Mouse (Mus musculus) ES-E14 (cell line): ENCODE data around the gene B4galt3. TPM values are rescaled to one million over a fixed set of nuclear protein-coding genes. Genes with fewer than 3 reads are reported as not detected.

ENCODE experiments used
- DNase-seq: peaks from one replicate; pipeline ENCODE4 v3.0.0-alpha.2; 2013; ENCODE audit warnings: low read depth, low spot score
- H3K27ac ChIP-seq: 2 replicates; pipeline ENCODE4 v1.5.1; 2012; ENCODE audit warnings: low read depth, mild to moderate bottlenecking, low read length, moderate library complexity, mixed read lengths; ENCODE audit not compliant: poor library complexity, insufficient read depth, severe bottlenecking
- H3K36me3 ChIP-seq: 2 replicates; pipeline ENCODE4 v1.6.1; 2012; ENCODE audit warnings: mild to moderate bottlenecking, low read length, moderate library complexity, mixed read lengths; ENCODE audit not compliant: control insufficient read depth, poor library complexity, insufficient read depth, severe bottlenecking
- H3K4me1 ChIP-seq, 2 experiments: fragments of 150-350 bp in 1 of 2; sonication (generic) in 1 of 2; 2 replicates each; pipeline ENCODE4 v1.6.1; 2012; ENCODE audit warnings: low read length in 2 of 2, mild to moderate bottlenecking in 1 of 2, mixed read lengths in 1 of 2; ENCODE audit not compliant: control insufficient read depth in 2 of 2, insufficient read depth in 2 of 2, poor library complexity in 1 of 2
- H3K4me3 ChIP-seq, 2 experiments: fragments of 150-350 bp in 1 of 2; sonication (generic) in 1 of 2; 2 replicates each; pipeline ENCODE4 v1.5.1; 2012; ENCODE audit warnings: low read length in 2 of 2, low read depth in 1 of 2, mild to moderate bottlenecking in 1 of 2, mixed read lengths in 1 of 2; ENCODE audit not compliant: insufficient read depth in 1 of 2, poor library complexity in 1 of 2, severe bottlenecking in 1 of 2
- H3K9ac ChIP-seq: 2 replicates; pipeline ENCODE4 v1.6.1; 2012; ENCODE audit warnings: low read depth, mild to moderate bottlenecking, low read length, mixed read lengths; ENCODE audit not compliant: poor library complexity, insufficient read depth, severe bottlenecking
- H3K9me3 ChIP-seq: fragments of 150-350 bp; sonication (generic); 2 replicates; pipeline ENCODE4 v1.6.1; 2012; ENCODE audit warnings: low read depth, mild to moderate bottlenecking, low read length; ENCODE audit not compliant: control insufficient read depth, insufficient read depth
- CHD2 ChIP-seq: IDR thresholded peaks from 2 replicates; pipeline ENCODE4 v1.6.1; 2014; ENCODE audit warnings: mild to moderate bottlenecking, low read depth, low read length, inconsistent platforms
- HCFC1 ChIP-seq: IDR thresholded peaks from 2 replicates; pipeline ENCODE4 v1.6.1; 2012; ENCODE audit warnings: low read length, inconsistent platforms, borderline replicate concordance; ENCODE audit not compliant: insufficient read depth
- MAFK ChIP-seq: IDR thresholded peaks from 2 replicates; pipeline ENCODE4 v1.6.1; 2014; ENCODE audit warnings: mild to moderate bottlenecking, low read depth, low read length, inconsistent platforms; ENCODE audit not compliant: insufficient read depth
- ZC3H11A ChIP-seq: IDR thresholded peaks from 2 replicates; pipeline ENCODE4 v1.6.1; 2012; ENCODE audit warnings: low read depth, mild to moderate bottlenecking, inconsistent platforms, low read length, borderline replicate concordance
- ZNF384 ChIP-seq: IDR thresholded peaks from 2 replicates; pipeline ENCODE4 v1.6.1; 2012; ENCODE audit warnings: low read depth, low read length, inconsistent platforms
- in situ Hi-C, 2 experiments: fragments of 600-800 bp; cut with MboI; formaldehyde crosslinking; loops; one replicate each; pipeline ENCODE4 v1.15.1; 2025; ENCODE audit warnings: low sequenced_read_pairs in 2 of 2, inconsistent platforms in 1 of 2; ENCODE audit not compliant: unreplicated experiment in 2 of 2
- total RNA-seq: library from RNA; depleted of rRNA; stranded (reverse); fragments of 300-350 nt; gene quantifications from 2 replicates; pipeline ENCODE4 v1.2.3, GENCODE M21; 2012

Gene B4galt3
- total RNA-seq, 1 experiment = 35.8 TPM

DNA sequence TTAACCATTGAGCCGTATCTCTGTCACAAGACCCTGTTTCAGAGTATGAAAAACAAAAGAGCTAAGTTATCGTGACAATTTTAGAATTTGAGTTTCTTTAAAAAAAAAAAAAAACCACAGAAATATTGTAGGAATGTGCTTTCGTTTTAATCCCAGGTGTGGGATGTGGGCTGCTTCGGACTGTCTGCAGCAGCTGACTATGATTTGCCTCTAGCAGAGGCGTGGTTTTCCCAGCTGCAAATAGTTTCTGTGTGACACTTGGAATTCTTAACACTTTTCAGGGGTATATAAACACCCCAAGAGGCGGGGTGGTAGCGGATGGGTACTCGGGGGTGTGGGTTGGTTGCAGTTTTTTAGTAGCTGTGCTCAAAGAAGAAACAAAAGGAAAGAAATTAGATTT is 24.8 kb upstream of the B4galt3 start:
- TF ChIP-seq ZC3H11A (no peak), MAFK (no peak)
- peaks cover 8% of the 10 kb centered on the region for H3K36me3 ChIP-seq
- in situ Hi-C loops = loop anchor here (10.0 to 25.0 kb wide), 2 partner anchors 131 to 358 kb away; partner anchors contain the start of genes Cfap126 (in 1 of the 2), Dusp12 (in 1 of the 2) and Gm26620 (in 1 of the 2)
- peaks cover 7 to 18% of the 10 kb centered on the region in 2 experiments for H3K4me1 ChIP-seq
- H3K4me3 ChIP-seq = no peak overlapping the region
- H3K27ac ChIP-seq = no peak overlapping the region
- H3K9ac ChIP-seq = no peak overlapping the region
- H3K9me3 ChIP-seq = no peaks in the 10 kb centered on the region
- DNase-seq = no peak

DNA sequence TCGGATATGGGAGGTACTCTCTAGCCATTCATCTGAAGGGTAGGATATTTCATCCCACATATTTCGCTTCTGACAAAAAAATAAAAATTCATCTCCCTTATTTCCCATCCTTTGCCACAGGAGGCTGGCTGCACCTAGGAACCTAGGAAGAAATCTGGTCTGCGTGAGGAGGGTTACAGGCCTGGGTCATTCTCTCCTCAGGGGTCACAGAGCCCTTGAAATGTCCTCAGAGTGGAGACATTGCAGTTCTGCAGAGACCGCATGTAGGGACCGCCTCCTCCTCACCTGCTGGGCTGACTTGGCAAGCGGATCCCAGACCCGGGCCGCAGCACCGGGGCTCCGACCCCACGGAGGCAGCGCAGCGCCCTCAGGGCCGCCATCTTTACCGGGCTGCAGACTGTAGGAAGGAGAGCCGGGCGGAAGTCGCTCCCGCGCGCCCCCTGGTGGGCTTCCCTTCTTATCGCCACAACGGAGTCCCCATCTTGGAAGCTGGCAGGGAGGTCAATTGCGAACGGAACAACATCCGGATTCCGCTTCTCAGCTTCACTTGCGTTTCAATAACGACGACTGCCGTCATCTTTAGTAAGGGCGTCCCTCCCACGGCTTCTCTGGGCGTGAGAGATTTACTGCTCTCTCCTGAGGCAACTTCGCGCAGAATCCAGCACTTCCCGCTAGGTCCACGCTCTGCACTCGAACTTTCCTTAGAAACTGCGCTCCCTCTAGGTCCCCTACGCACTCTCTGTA is 23.2 kb upstream of the B4galt3 start:
- TF ChIP-seq CHD2 (0 out of 2 replicates have a peak, but pooled peaks have one; percentile 36), MAFK (no peak), HCFC1 (peak; percentile 91)
- H3K4me1 ChIP-seq = peaks cover 7 to 20% of the 10 kb centered on the region in 2 experiments
- in situ Hi-C loops = loop anchor here (10.0 to 25.0 kb wide), 2 partner anchors 132 to 360 kb away; partner anchors contain the start of genes Cfap126 (in 1 of the 2), Dusp12 (in 1 of the 2) and Gm26620 (in 1 of the 2)

DNA sequence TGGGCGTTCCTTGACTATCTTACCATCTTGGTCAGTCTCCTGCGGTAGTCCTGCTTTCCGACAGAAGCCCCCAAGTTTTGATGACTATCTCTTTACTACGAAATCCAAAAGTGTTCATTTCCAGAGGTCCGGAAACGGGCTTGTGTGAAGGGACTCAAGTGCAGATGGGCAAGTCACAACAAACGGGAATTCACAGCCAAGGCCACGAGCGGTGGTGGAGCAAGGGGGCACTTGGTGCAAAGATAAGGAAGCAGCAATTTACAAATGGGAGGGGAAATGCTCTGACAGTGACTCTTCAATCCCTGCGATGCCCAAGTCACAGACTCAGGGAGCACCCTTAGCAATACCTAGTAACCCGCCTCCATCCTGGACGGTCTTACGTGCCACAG is 22.7 kb upstream of the B4galt3 start:
- no peak for DNase-seq
- no peak for TF ChIP-seq ZNF384
- H3K36me3 ChIP-seq = 0 out of 2 replicates have a peak, but pooled peaks cover 2% of the 10 kb centered on the region
- peak overlapping the region; percentile 85 to 95 for H3K4me3 ChIP-seq
- peaks cover 5 to 23% of the 10 kb centered on the region in 2 experiments; a peak in 3 of 4 replicates for H3K4me1 ChIP-seq
- no peaks in the 10 kb centered on the region for H3K9me3 ChIP-seq
- in situ Hi-C loops = loop anchor here (10.0 to 25.0 kb wide), 2 partner anchors 133 to 360 kb away; partner anchors contain the start of genes Cfap126 (in 1 of the 2), Dusp12 (in 1 of the 2) and Gm26620 (in 1 of the 2)
- H3K27ac ChIP-seq = peak overlapping the region; percentile 71; the same call in 1 of the 2 replicates
- H3K9ac ChIP-seq = peak overlapping the region; percentile 71; the same call in 1 of the 2 replicates

More for the DNA sequence above, 23.2 kb upstream of the B4galt3 start:
- H3K4me3 ChIP-seq = peak overlapping the region; percentile 85 to 95
- peak overlapping the region; percentile 97 for H3K9ac ChIP-seq
- 0 out of 2 replicates have a peak, but pooled peaks cover 2% of the 10 kb centered on the region for H3K36me3 ChIP-seq
- peak; percentile 94 for DNase-seq
- H3K9me3 ChIP-seq = no peaks in the 10 kb centered on the region
- peak overlapping the region; percentile 71; the same call in 1 of the 2 replicates for H3K27ac ChIP-seq

DNA sequence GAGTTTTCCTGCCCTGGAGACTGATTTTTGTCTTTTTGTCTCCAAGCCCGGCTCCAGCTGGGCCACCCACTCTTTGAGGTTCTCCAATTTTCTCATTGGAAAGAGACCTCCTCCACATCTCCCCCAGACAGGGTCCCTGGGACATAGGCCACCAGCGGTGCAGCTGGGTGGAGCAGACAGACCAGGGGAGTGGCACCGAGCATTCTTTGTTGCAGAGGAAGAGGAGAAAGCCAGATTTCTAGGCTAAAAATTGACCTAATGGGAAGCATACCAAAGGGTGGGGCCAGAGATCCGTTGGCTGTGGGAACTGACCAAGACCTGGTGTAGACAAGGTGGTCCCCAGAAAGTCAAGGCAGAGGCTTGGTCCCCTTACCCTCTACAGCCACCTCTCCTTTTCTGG is 22.2 kb upstream of the B4galt3 start:
- TF ChIP-seq CHD2 = no peak
- no peak for TF ChIP-seq MAFK
- TF ChIP-seq ZNF384 = no peak
- no peak for TF ChIP-seq ZC3H11A
- no peak for TF ChIP-seq HCFC1
- 0 out of 2 replicates have a peak, but pooled peaks cover 2% of the 10 kb centered on the region for H3K36me3 ChIP-seq
- peaks cover 5 to 24% of the 10 kb centered on the region in 2 experiments; a peak in 3 of 4 replicates for H3K4me1 ChIP-seq
- in situ Hi-C loops = loop anchor here (10.0 to 25.0 kb wide), 2 partner anchors 133 to 361 kb away; partner anchors contain the start of genes Cfap126 (in 1 of the 2), Dusp12 (in 1 of the 2) and Gm26620 (in 1 of the 2)
- peak overlapping the region; percentile 85 to 95; a peak in 3 of 4 replicates for H3K4me3 ChIP-seq
- DNase-seq = no peak
- H3K9ac ChIP-seq = peak overlapping the region; percentile 71; the same call in 1 of the 2 replicates
- no peaks in the 10 kb centered on the region for H3K9me3 ChIP-seq
- peak overlapping the region; percentile 6; the same call in 1 of the 2 replicates for H3K27ac ChIP-seq
